Mouse (Mus musculus) limb, embryonic 14.5 days (tissue): Measurements from ENCODE around the gene Ptprr. TPM values are rescaled to one million over a fixed set of nuclear protein-coding genes. Genes with fewer than 3 reads are reported as not detected.

Experiments
- ATAC-seq: fragments of 200-750 bp; cut with Nextera tagmentation; 2 replicates; pipeline ENCODE4 v1.8.0; 2017; ENCODE audit warnings: low read depth, moderate number of reproducible peaks, moderate TSS enrichment; ENCODE audit not compliant: low FRiP score
- DNase-seq: peaks from one replicate; pipeline ENCODE4 v3.0.0-alpha.2; 2015; ENCODE audit warnings: low spot score
- H3K27ac ChIP-seq: fragments of 300-500 bp; sonication (generic); replicated peaks from 2 replicates; pipeline ENCODE4 v1.5.1; 2014; ENCODE audit warnings: low read depth, mild to moderate bottlenecking, low read length, moderate library complexity, mixed read lengths
- H3K27me3 ChIP-seq: fragments of 300-500 bp; sonication (generic); 2 replicates; pipeline ENCODE4 v1.6.1; 2014; ENCODE audit warnings: low read length, mixed read lengths; ENCODE audit not compliant: control insufficient read depth, insufficient read depth
- H3K36me3 ChIP-seq: fragments of 300-500 bp; sonication (generic); 2 replicates; pipeline ENCODE4 v1.6.1; 2014; ENCODE audit warnings: mild to moderate bottlenecking, low read length, moderate library complexity, mixed read lengths; ENCODE audit not compliant: control insufficient read depth, insufficient read depth
- H3K4me1 ChIP-seq: fragments of 300-500 bp; sonication (generic); 2 replicates; pipeline ENCODE4 v1.6.1; 2014; ENCODE audit warnings: antibody characterized with exemption, low read length, mixed read lengths; ENCODE audit not compliant: control insufficient read depth, insufficient read depth
- H3K4me2 ChIP-seq: fragments of 300-500 bp; sonication (generic); replicated peaks from 2 replicates; pipeline ENCODE4 v1.6.1; 2014; ENCODE audit warnings: low read depth, mild to moderate bottlenecking, low read length, moderate library complexity; ENCODE audit not compliant: severe bottlenecking
- H3K4me3 ChIP-seq: fragments of 300-500 bp; sonication (generic); replicated peaks from 2 replicates; pipeline ENCODE4 v1.5.1; 2014; ENCODE audit warnings: low read length
- H3K9ac ChIP-seq: fragments of 300-500 bp; sonication (generic); 2 replicates; pipeline ENCODE4 v1.6.1; 2014; ENCODE audit warnings: mild to moderate bottlenecking, low read depth, low read length, moderate library complexity; ENCODE audit not compliant: severe bottlenecking
- H3K9me3 ChIP-seq: fragments of 300-500 bp; sonication (generic); 2 replicates; pipeline ENCODE4 v1.6.1; 2016; ENCODE audit warnings: low read length; ENCODE audit not compliant: control insufficient read depth
- POLR2A ChIP-seq: fragments of 200-500 bp; IDR thresholded peaks from 2 replicates; pipeline ENCODE4 v1.8.0; 2012; ENCODE audit warnings: inconsistent platforms, mild to moderate bottlenecking, moderate library complexity, borderline replicate concordance; ENCODE audit not compliant: insufficient read depth, insufficient read length; ENCODE audit errors: extremely low read depth
- WGBS: fragments of 180-500 bp; shearing (Covaris S2); extraction: QIAGEN DNeasy Blood & Tissue Kit; methylation state at CpG from one replicate; pipeline ENCODE4 v1.1.7; 2014; 5-methylcytosine and 5-hydroxymethylcytosine counted together
- polyA plus RNA-seq, 2 experiments: library from polyadenylated mRNA; depleted of rRNA in 1 of 2; stranded (reverse) in 1 of 2; unstranded in 1 of 2; fragments of >200 nt; fragmentation: Nextera tagmentation in 1 of 2; extraction: Ambion mirVana in 1 of 2; gene quantifications; 2 replicates each; pipeline versions ENCODE4 v1.2.1 to v1.2.3; 2012 to 2014

Gene Ptprr
- polyA plus RNA-seq, 2 experiments: 0.16 to 0.41 TPM

DNA sequence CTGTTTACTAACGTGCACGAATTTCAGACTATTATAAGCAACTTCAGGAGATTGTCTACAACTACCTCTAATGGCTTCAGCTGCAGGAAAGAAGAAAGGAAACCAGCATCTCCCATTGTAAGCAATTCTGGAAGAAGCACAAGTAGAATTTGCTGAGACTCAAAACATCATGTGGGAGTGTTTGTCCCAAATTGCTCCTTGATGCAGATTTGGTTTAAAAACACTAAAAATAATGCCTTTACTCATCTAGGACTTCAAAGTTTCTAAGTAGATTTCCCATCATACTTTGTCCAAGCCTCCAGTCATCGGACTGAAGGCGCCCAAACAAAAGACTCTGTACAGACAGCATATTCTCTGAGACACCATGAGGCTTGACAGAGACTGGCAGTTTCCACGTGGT, 57.9 kb downstream of the Ptprr start:
- 80% methylated on average over 5 of the region's 5 CpGs for WGBS
- Histone ChIP-seq H3K27me3 (no peaks in the 10 kb centered on the region), H3K9ac (no peak overlapping the region), H3K36me3 (no peaks in the 10 kb centered on the region), H3K27ac (no peak overlapping the region), H3K4me3 (no peak overlapping the region), H3K9me3 (no peaks in the 10 kb centered on the region), H3K4me2 (no peak overlapping the region), H3K4me1 (no peaks in the 10 kb centered on the region)
- no peak for ATAC-seq
- no peak for DNase-seq
- TF ChIP-seq POLR2A: no peak

DNA sequence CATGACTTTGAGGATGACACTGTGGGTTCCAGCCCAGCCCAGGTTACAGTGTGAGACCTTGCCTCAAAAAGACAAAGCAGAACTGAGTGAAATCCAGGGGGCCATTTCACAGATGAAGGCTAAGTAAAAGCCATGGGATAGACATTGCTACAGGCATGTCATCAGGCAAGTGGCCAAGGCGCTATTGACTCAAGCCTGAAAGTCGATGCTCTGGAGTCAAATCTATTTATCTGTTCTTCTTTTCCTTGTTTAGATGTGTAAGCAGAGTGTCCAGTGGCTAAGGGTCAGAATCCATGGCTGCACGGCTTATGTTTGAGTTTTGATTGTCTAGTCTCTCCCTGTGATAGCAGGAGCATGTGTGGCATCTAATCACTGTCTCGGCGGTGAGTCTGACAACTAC, 60.6 kb downstream of the Ptprr start:
- H3K9me3 ChIP-seq: no peaks in the 10 kb centered on the region
- no peak for TF ChIP-seq POLR2A
- ATAC-seq: no peak
- DNase-seq: no peak
- no peak overlapping the region for H3K9ac ChIP-seq
- H3K4me3 ChIP-seq: no peak overlapping the region
- H3K36me3 ChIP-seq: no peaks in the 10 kb centered on the region
- no peak overlapping the region for H3K27ac ChIP-seq
- WGBS: 89% methylated on average over 5 of the region's 5 CpGs
- H3K4me1 ChIP-seq: no peaks in the 10 kb centered on the region
- H3K4me2 ChIP-seq: no peak overlapping the region
- no peaks in the 10 kb centered on the region for H3K27me3 ChIP-seq

- 38% methylated on average over 7 of the region's 7 CpGs for WGBS
These were observed 61.4 kb downstream of the Ptprr start for GRCm38 (mm10) chr10:116079396-116079795.

DNA sequence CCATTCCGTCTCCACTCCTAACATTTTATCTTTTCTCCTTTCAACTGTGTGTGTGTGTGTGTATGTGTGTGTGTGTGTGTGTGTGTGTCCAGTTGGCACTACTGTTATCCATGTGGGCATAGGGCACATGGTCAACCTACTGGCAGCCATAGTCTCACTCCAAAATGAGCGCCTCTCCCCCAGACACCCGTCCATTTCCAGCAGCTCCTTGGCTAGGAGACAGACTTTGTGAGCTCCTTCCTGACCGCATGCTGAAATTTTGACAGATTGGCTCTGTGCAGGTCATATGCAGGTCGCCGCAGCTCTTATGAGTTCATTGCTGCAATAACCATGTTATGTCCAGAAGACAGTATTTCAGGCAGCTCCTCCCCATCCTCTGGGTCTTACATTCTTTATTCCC, 62.8 kb downstream of the Ptprr start:
- WGBS: 89% methylated on average over 6 of the region's 6 CpGs
- no peaks in the 10 kb centered on the region for H3K36me3 ChIP-seq
- H3K4me3 ChIP-seq: no peak overlapping the region
- no peak for TF ChIP-seq POLR2A
- no peaks in the 10 kb centered on the region for H3K27me3 ChIP-seq
- H3K4me2 ChIP-seq: no peak overlapping the region
- H3K27ac ChIP-seq: no peak overlapping the region
- DNase-seq (no peak), ATAC-seq (no peak)
- no peaks in the 10 kb centered on the region for H3K9me3 ChIP-seq
- H3K9ac ChIP-seq: no peak overlapping the region
- H3K4me1 ChIP-seq: peaks cover 2% of the 10 kb centered on the region; the same call in 1 of the 2 replicates

More at GRCm38 (mm10) chr10:116079396-116079795, 61.4 kb downstream of the Ptprr start:
- Histone ChIP-seq H3K27me3 (no peaks in the 10 kb centered on the region), H3K4me2 (no peak overlapping the region), H3K9ac (no peak overlapping the region), H3K36me3 (no peaks in the 10 kb centered on the region), H3K9me3 (no peaks in the 10 kb centered on the region), H3K4me3 (no peak overlapping the region), H3K27ac (no peak overlapping the region), H3K4me1 (peaks cover 2% of the 10 kb centered on the region; the same call in 1 of the 2 replicates)
- DNase-seq: no peak
- no peak for ATAC-seq
- TF ChIP-seq POLR2A: no peak

- ATAC-seq (no peak), DNase-seq (no peak)
- Histone ChIP-seq H3K4me1 (peaks cover 2% of the 10 kb centered on the region; the same call in 1 of the 2 replicates), H3K27ac (no peak overlapping the region), H3K9me3 (no peaks in the 10 kb centered on the region), H3K4me2 (no peak overlapping the region), H3K9ac (no peak overlapping the region), H3K27me3 (no peaks in the 10 kb centered on the region), H3K36me3 (no peaks in the 10 kb centered on the region), H3K4me3 (no peak overlapping the region)
- no peak for TF ChIP-seq POLR2A
- 22% methylated on average over 3 of the region's 3 CpGs for WGBS
These were observed 66.0 kb downstream of the Ptprr start for GRCm38 (mm10) chr10:116083965-116084364.

GRCm38 (mm10) chr10:116096466-116096865, 78.5 kb downstream of the Ptprr start:
- DNase-seq: no peak
- H3K9ac ChIP-seq: no peak overlapping the region
- no peak overlapping the region for H3K4me3 ChIP-seq
- ATAC-seq: no peak
- H3K27me3 ChIP-seq: no peaks in the 10 kb centered on the region
- no peaks in the 10 kb centered on the region for H3K4me1 ChIP-seq
- H3K36me3 ChIP-seq: no peaks in the 10 kb centered on the region
- 76% methylated on average over 13 of the region's 13 CpGs for WGBS
- no peak overlapping the region for H3K27ac ChIP-seq
- no peaks in the 10 kb centered on the region for H3K9me3 ChIP-seq
- H3K4me2 ChIP-seq: no peak overlapping the region
- TF ChIP-seq POLR2A: no peak
